Mouse (Mus musculus): ENCODE results near the gene Spock1.

DNA sequence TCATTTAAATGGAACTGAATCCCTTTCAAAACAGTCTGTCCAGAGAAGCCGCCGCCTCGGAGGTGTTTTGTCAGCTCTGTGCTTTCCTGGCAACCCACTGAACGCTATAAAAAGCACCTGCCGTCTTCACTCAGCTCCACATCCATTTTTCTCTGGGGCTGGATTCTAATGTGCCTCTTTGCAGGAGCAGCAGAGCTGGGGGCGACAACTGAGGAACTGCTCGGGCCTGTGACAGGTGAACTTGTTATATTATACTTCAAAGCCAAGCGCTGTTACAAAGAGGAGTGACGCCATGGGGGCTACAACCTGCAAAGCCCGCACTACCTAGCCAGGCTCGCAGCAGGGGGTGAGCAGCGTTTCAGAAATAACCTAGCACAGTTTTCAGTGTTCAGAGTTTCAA is 42.0 kb upstream of the Spock1 start:
- TF ChIP-seq CTCF (IDR thresholded peaks at IDR 0.05; ENCODE audit: insufficient read depth, low read length) (no peak), POLR2A (IDR thresholded peaks at IDR 0.05; ENCODE audit: borderline replicate concordance, extremely low read depth, low read depth, low read length) (no peak)

Measured in lung, adult 2 months (tissue).